Mouse (Mus musculus) lung, adult 2 months (tissue): ENCODE results near the gene Slpi.

Source experiments
- CTCF ChIP-seq: fragments of 200-500 bp; IDR thresholded peaks from 2 replicates; pipeline ENCODE4 v1.5.1; 2011; ENCODE audit warnings: mild to moderate bottlenecking, low read length, control low read depth; ENCODE audit not compliant: insufficient read depth
- POLR2A ChIP-seq: fragments of 200-500 bp; IDR thresholded peaks from 2 replicates; pipeline ENCODE4 v1.6.1; 2011; ENCODE audit warnings: low read depth, mild to moderate bottlenecking, control low read depth, low read length, borderline replicate concordance; ENCODE audit errors: extremely low read depth

DNA sequence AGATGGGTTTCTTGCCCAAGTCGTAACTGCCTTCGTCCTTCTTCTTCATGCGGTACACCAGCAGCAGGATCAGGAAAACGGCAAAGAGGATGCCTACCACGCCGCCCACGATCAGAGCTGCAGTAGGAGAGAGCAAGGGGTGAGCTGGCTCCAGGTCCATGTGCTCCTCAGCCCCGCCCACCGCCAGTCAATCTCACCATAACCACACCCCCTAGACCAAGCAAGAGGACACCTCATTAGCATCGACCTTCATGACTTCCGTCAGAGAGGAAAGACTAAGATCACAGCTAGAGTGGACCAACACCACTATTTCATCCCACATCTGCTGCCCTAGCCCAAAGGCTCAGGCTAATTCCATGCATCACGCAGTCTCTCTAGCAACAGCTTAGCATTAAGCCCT lies 37.2 kb upstream of the Slpi start:
- TF ChIP-seq CTCF (no peak), POLR2A (no peak)
